Mouse (Mus musculus) embryonic fibroblast, embryonic 13.5 days (primary cell): ENCODE measurements around the gene Colq. TPM values are rescaled to one million over a fixed set of nuclear protein-coding genes. Genes with fewer than 3 reads are reported as not detected.

ENCODE experiments used
- H3K27ac ChIP-seq: 2 replicates; pipeline ENCODE4 v1.5.1; 2012; ENCODE audit warnings: low read length, control low read depth, inconsistent platforms; ENCODE audit not compliant: insufficient read depth
- H3K4me1 ChIP-seq: 2 replicates; pipeline ENCODE4 v1.6.1; 2011; ENCODE audit warnings: low read length; ENCODE audit not compliant: control insufficient read depth, insufficient read depth
- H3K4me3 ChIP-seq: 2 replicates; pipeline ENCODE4 v1.5.1; 2011; ENCODE audit warnings: mild to moderate bottlenecking, control low read depth, low read length; ENCODE audit not compliant: insufficient read depth
- CTCF ChIP-seq: IDR thresholded peaks from 2 replicates; pipeline ENCODE4 v1.5.1; 2011; ENCODE audit warnings: mild to moderate bottlenecking, control low read depth, low read length, moderate library complexity, borderline replicate concordance; ENCODE audit not compliant: insufficient read depth
- POLR2A ChIP-seq: IDR thresholded peaks from 2 replicates; pipeline ENCODE4 v1.6.1; 2011; ENCODE audit warnings: low read depth, mild to moderate bottlenecking, control low read depth, low read length, moderate library complexity
- polyA plus RNA-seq: library from polyadenylated mRNA; stranded (reverse); fragments of >200 nt; gene quantifications from 2 replicates; pipeline ENCODE4 v1.2.4, GENCODE M21; 2011; ENCODE audit warnings: low read depth; ENCODE audit not compliant: missing spikeins, insufficient read length

Colq gene
- polyA plus RNA-seq, 1 experiment: 0.42 TPM

DNA sequence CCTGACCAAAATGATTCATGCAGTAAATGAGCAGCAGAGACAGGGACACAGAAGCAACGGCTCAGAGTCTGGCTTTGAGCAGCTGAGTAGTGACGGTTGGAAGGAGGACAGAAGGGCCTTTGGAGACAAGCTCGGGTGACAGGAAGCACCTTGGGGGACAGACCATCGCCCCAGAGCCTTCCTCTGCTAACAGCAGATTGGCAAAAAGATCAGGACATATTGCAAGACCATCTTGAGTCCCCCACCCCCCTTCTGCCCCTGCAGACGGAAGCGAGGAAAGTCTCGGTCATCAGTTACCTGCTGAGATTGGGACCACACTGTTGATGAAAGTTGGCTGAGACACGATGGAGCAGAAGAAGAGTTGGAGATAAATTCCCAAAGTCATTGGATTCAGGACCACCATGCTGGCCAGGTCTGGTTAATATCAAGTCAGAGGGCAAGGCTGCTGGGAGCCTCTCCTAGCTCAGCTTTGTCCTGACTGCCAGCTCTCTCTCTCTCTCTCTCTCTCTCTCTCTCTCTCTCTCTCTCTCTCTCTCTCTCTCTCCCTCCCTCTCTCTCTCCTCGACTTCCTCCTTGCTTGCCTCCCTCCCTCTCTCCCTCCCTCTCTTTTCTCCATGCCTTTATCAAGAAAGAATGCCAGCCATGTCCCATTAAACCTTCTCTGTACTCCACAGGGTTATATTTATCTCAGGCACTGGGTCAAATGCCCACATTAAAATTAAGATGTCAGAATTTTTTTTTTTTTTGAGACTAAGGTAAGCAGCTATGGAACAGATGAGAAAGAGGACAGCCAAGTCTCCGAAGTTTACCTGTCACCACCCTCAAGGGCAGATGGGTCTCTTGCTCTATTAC, 14.1 kb downstream of the Colq start:
- TF ChIP-seq POLR2A (no peak), CTCF (no peak)
- Histone ChIP-seq H3K4me3 (no peak overlapping the region), H3K27ac (no peak overlapping the region)

GRCm38 (mm10) chr14:31575866-31576265, 15.3 kb downstream of the Colq start:
- TF ChIP-seq POLR2A (no peak), CTCF (no peak)
- no peaks in the 10 kb centered on the region for H3K4me1 ChIP-seq
- H3K27ac ChIP-seq: no peak overlapping the region
- no peak overlapping the region for H3K4me3 ChIP-seq

More for the DNA sequence above, 14.1 kb downstream of the Colq start:
- no peaks in the 10 kb centered on the region for H3K4me1 ChIP-seq

- TF ChIP-seq POLR2A (no peak), CTCF (no peak)
- H3K4me3 ChIP-seq: no peak overlapping the region
- H3K4me1 ChIP-seq: no peaks in the 10 kb centered on the region
- H3K27ac ChIP-seq: no peak overlapping the region
Measured at GRCm38 (mm10) chr14:31574903-31575665, 16.1 kb downstream of the Colq start.

DNA sequence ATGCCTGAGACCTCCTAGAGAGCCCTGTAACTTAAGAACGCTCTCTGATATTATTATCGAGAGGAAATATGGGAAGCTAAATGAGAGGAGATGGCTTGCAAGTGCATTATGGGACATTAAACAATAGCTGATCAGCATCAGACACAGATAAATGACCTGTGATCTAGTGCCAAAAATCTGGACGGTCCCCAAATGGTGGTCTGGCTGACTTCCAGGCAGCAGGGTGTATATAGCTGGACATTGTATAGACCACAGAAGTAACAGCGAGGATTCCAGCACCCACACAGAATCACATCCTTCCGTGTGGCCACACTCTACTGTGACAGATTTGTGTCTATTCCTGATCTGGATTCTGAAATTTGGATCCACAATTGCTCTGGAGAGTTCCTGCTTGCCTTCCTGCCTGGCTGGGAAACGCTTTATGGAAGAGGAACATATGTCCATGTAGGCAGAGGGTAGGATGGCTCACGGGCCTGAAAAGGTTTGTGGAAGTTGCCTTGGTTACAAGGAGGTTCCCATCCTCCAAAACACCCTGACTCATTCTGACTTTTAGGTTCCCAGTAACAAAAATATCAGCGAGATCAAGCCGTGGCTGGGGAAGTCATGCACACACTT, 18.5 kb downstream of the Colq start:
- TF ChIP-seq CTCF: no peak
- no peak for TF ChIP-seq POLR2A
- H3K4me3 ChIP-seq: no peak overlapping the region
- H3K27ac ChIP-seq: no peak overlapping the region
- no peaks in the 10 kb centered on the region for H3K4me1 ChIP-seq

- Histone ChIP-seq H3K27ac (no peak overlapping the region), H3K4me1 (no peaks in the 10 kb centered on the region), H3K4me3 (no peak overlapping the region)
- no peak for TF ChIP-seq POLR2A
- no peak for TF ChIP-seq CTCF
Measured at GRCm38 (mm10) chr14:31571419-31571818, 19.7 kb downstream of the Colq start.

DNA sequence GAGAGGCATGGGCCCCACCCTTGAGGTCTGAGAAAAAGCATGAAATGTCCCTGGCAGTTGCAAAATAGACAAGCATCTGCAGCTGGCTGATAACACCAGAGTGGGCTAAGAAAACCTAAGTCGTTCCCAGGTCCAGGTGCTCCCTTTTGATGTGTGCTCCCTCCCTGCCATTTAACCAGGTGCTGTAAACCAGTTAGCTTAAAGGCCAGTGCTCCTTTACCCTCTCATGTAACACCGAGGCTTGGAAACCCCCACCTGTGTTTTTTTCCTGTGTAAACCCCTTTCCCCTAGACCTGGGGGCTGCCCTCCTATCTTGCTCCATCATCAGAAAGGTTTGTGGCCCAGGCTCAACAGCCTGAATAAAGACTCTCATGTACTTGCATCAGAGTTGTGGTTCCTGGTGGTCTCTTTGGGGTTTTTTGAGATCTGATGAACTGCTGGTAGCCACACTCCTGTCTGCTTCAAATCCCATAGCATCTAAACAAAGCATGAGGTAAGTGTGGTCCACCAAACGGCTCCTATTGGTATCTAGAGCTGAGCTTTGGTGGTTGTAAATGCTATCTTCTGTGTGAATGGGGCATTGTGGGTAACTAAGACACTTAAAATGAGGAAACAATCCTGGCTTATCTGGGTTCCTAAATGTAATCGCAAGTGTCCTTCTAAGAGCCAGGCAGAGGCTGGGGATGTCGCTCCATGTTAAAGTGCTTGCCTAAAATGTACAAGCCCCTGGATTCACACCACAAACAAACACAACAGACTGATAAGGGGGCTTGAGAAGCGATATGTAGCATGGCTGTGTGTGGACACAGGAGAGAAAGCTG, 20.8 kb downstream of the Colq start:
- Histone ChIP-seq H3K4me1 (no peaks in the 10 kb centered on the region), H3K27ac (no peak overlapping the region)
- TF ChIP-seq CTCF: no peak
- TF ChIP-seq POLR2A: no peak

DNA sequence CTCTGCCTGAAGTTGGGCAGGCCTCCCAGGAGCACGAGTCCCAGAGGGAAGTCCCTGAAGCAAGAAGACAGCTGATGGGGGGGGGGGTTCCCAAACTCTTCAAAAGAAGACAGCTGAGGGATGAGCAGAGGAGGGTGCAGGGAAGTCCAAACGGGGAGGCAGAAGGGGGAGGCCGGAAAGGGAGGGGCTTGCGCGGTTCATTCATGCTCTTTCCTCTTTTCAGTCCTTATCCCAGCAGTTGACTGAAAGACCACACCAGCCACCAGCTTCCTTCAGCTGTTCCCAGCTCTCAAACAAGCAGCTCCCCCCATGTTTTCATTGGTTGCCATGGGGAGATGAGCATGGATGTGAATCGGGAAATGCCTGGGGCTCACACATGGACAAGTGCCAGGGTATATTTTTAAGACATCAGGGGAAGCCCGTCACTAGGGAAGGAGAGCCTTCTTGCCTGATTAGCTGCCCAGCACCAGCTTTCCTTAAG, 22.0 kb downstream of the Colq start:
- Histone ChIP-seq H3K27ac (no peak overlapping the region), H3K4me3 (no peak overlapping the region), H3K4me1 (no peaks in the 10 kb centered on the region)
- TF ChIP-seq CTCF (no peak), POLR2A (no peak)

More for the DNA sequence above, 20.8 kb downstream of the Colq start:
- no peak overlapping the region for H3K4me3 ChIP-seq

GRCm38 (mm10) chr14:31565478-31566212, 25.5 kb downstream of the Colq start:
- H3K4me3 ChIP-seq: no peak overlapping the region
- TF ChIP-seq CTCF: no peak
- TF ChIP-seq POLR2A: no peak
- no peak overlapping the region for H3K27ac ChIP-seq
- H3K4me1 ChIP-seq: no peaks in the 10 kb centered on the region
